Mouse (Mus musculus) embryonic facial prominence, embryonic 14.5 days (tissue): ENCODE data around the gene Serpina3c. TPM values are rescaled to one million over a fixed set of nuclear protein-coding genes. Genes with fewer than 3 reads are reported as not detected.
"Not testable (repeated sequence)": the region's sequence is repeated elsewhere in the genome, so short reads cannot be mapped to it uniquely, and the experiment has no call there.

ENCODE experiments used
- ATAC-seq: fragments of 200-750 bp; cut with Nextera tagmentation; 2 replicates; pipeline ENCODE4 v1.8.0; 2017; ENCODE audit warnings: low read depth, moderate number of reproducible peaks, moderate TSS enrichment
- DNase-seq: peaks from one replicate; pipeline ENCODE4 v3.0.0-alpha.2; 2015; ENCODE audit warnings: low spot score
- H3K27ac ChIP-seq: fragments of 300-500 bp; sonication (generic); replicated peaks from 2 replicates; pipeline ENCODE4 v1.5.1; 2014; ENCODE audit warnings: low read depth, mild to moderate bottlenecking, low read length, moderate library complexity
- H3K27me3 ChIP-seq: fragments of 300-500 bp; sonication (generic); replicated peaks from 2 replicates; pipeline ENCODE4 v1.6.1; 2014; ENCODE audit warnings: low read length; ENCODE audit not compliant: control insufficient read depth, insufficient read depth
- H3K36me3 ChIP-seq: fragments of 300-500 bp; sonication (generic); 2 replicates; pipeline ENCODE4 v1.6.1; 2014; ENCODE audit warnings: low read length, mixed read lengths; ENCODE audit not compliant: control insufficient read depth, insufficient read depth
- H3K4me1 ChIP-seq: fragments of 300-500 bp; sonication (generic); 2 replicates; pipeline ENCODE4 v1.6.1; 2014; ENCODE audit warnings: antibody characterized with exemption, low read length; ENCODE audit not compliant: control insufficient read depth, insufficient read depth
- H3K4me2 ChIP-seq: fragments of 300-500 bp; sonication (generic); 2 replicates; pipeline ENCODE4 v1.6.1; 2014; ENCODE audit warnings: low read depth, mild to moderate bottlenecking, low read length, moderate library complexity, mixed read lengths
- H3K4me3 ChIP-seq: fragments of 300-500 bp; sonication (generic); 2 replicates; pipeline ENCODE4 v1.5.1; 2014; ENCODE audit warnings: low read depth, mild to moderate bottlenecking, low read length
- H3K9ac ChIP-seq: fragments of 300-500 bp; sonication (generic); 2 replicates; pipeline ENCODE4 v1.6.1; 2014; ENCODE audit warnings: low read depth, mild to moderate bottlenecking, low read length, moderate library complexity, mixed read lengths
- H3K9me3 ChIP-seq: fragments of 300-500 bp; sonication (generic); 2 replicates; pipeline ENCODE4 v1.6.1; 2016; ENCODE audit warnings: low read length; ENCODE audit not compliant: control insufficient read depth
- WGBS: fragments of 180-500 bp; shearing (Covaris S2); extraction: QIAGEN DNeasy Blood & Tissue Kit; methylation state at CpG from one replicate; pipeline ENCODE4 v1.1.7; 2014; 5-methylcytosine and 5-hydroxymethylcytosine counted together
- polyA plus RNA-seq: library from polyadenylated mRNA; unstranded; fragments of >200 nt; fragmentation: Nextera tagmentation; extraction: Ambion mirVana; gene quantifications from 2 replicates; pipeline ENCODE4 v1.2.1, GENCODE M21; 2014

Serpina3c gene
- polyA plus RNA-seq, 1 experiment from 2014 or later: not detected

DNA sequence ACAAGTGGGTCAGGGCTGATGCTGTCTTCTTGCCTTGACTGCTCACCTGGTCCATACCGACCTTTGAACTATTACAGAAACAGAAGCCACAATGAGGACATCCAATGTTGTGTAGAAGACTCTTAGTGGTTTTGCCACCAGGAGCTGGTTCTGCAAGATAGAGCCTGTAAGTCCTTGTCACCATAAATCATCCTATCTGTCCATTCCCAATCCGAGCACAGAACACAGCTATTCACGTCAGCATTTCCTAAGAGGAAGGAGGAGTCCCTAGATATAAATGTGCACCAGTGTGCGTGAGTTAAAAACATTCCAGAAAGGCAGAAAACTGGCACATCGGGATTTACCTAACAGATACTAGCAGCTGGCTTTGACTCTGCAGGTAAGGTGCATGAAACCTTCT lies 26.0 kb downstream of the Serpina3c start, which contains the start of gene Serpina3b:
TSS of gene Serpina3b (plus strand) at position 301 of the 400 bp plus-strand sequence.
- Histone ChIP-seq H3K4me2 (no peak within 1 kb of the TSS), H3K36me3 (no peaks in the 10 kb centered on the region), H3K27ac (no peak within 1 kb of the TSS), H3K4me1 (no peaks in the 10 kb centered on the region), H3K9ac (no peak within 1 kb of the TSS), H3K9me3 (no peaks in the 10 kb centered on the region), H3K4me3 (no peak within 1 kb of the TSS), H3K27me3 (no peaks in the 10 kb centered on the region)
- DNase-seq: no peak
- 80% methylated on average over 5 of the region's 5 CpGs for WGBS
- no peak for ATAC-seq

DNA sequence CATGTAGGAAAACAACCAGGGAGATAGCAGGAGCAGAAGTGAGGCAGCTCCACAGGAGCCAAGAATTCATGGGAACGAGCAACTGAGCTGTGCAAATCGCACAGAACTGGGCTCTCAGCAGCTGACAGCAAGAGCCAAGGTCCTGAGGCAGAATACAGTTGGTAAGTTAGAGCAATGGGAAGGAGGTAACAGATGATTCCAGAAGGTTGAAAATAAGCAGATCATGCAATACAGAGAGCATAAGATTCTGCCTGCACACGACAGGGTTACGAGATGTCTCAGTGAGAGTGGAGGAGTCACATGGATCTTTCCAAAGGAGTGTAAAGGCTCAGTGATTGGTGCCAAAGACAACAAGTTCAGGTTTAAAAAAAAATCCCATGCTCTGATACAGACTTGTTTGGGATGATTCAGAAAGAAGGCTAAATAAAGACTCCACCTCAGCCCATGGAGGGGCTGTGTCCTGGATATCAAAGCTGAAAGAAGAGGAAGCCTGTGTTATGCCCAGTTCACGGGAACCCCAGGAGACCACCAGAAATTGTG lies 28.6 kb downstream of the Serpina3c start:
- H3K9ac ChIP-seq: no peak overlapping the region
- no peak overlapping the region for H3K4me2 ChIP-seq
- no peaks in the 10 kb centered on the region for H3K36me3 ChIP-seq
- no peak overlapping the region for H3K4me3 ChIP-seq
- WGBS: 77% methylated on average over 5 of the region's 5 CpGs
- ATAC-seq (no peak), DNase-seq (no peak)
- no peaks in the 10 kb centered on the region for H3K9me3 ChIP-seq
- H3K27me3 ChIP-seq: no peaks in the 10 kb centered on the region
- no peak overlapping the region for H3K27ac ChIP-seq
- no peaks in the 10 kb centered on the region for H3K4me1 ChIP-seq

DNA sequence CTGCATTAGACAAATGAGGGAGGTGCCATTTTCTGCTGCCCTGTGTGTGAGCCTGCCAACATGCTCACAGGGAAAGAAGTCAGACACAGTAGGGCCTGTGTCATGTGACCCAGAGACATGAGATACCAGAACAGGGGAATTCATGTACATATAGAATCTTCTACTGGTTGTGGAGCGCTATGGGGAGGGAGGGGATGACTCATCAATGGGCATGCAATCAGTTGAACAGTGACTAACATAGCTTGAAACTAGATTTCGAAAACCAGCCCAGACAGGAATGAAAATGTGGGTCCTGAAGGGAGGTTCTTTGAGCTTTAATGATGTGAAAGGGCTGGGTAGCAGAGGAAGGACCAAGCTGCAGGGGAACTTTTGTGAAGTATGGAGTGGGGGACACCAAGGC lies 29.7 kb downstream of the Serpina3c start:
- DNase-seq: no peak
- WGBS: 71% methylated on average over 2 of the region's 2 CpGs
- ATAC-seq: no peak

DNA sequence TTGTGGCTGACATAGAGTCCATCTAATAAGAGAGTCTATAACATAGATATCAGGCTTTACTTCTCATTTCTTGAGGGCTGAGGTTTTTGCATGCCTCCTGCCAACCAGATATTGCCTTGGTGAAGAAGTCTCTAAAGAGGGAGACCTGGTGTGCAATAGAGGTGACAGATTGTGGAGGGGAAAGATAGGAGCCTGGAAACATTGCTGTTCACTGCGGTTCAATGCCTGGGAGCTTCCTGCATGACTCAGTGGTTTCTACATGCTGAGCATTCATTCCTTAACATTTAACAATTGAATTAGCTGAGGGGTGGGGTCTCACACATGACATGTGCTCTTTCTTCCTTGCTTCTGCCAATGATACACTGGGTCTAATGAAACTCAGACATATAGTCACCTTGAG lies 30.6 kb downstream of the Serpina3c start:
- no peak overlapping the region for H3K27ac ChIP-seq
- H3K4me3 ChIP-seq: no peak overlapping the region
- WGBS: 90% methylated on average over 1 of the region's 1 CpGs

More for the DNA sequence above, 29.7 kb downstream of the Serpina3c start:
- no peaks in the 10 kb centered on the region for H3K27me3 ChIP-seq
- no peaks in the 10 kb centered on the region for H3K9me3 ChIP-seq
- no peak overlapping the region for H3K9ac ChIP-seq
- no peak overlapping the region for H3K4me2 ChIP-seq
- no peak overlapping the region for H3K4me3 ChIP-seq
- H3K4me1 ChIP-seq: no peaks in the 10 kb centered on the region
- H3K36me3 ChIP-seq: no peaks in the 10 kb centered on the region
- no peak overlapping the region for H3K27ac ChIP-seq

DNA sequence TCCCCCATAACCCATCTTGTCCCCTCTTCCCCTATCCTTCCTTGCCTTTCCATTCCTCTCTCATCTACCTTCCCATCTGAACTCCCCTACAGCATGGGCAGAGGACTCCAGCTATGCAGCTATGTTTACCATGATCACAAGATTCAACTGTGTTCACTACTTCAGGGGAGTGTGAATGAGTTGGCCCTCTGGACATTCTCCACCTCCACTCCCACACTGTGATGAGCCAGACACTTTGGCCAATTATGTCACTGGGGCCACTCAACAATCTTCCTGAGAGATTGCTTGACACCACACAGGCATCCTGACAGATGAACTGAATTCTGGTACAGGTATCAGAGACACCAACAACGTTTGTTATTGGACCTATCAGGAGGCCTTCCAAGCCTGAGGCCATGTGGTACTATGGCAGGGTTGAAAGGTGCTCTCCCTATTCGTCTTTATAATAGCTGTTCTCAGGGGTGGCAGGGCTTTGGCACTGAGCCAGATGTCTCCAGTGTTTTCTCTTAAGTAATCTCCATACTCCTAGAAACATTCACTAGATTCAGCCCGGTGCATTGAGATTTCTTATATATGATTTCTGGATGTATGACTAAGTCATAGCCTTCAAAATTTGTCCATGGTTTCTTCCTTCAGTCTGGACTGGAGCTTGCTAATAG lies 38.6 kb downstream of the Serpina3c start:
- Histone ChIP-seq H3K4me2 (no peak overlapping the region), H3K4me3 (no peak overlapping the region), H3K9ac (no peak overlapping the region), H3K27me3 (no peaks in the 10 kb centered on the region), H3K9me3 (no peaks in the 10 kb centered on the region), H3K27ac (no peak overlapping the region), H3K4me1 (no peaks in the 10 kb centered on the region), H3K36me3 (no peaks in the 10 kb centered on the region)
- peak; percentile 1 for DNase-seq
- whole genome bisulfite sequencing: 40% methylated on average over 3 of the region's 3 CpGs
- ATAC-seq: no peak

More for the DNA sequence above, 30.6 kb downstream of the Serpina3c start:
- H3K27me3 ChIP-seq: no peaks in the 10 kb centered on the region
- no peaks in the 10 kb centered on the region for H3K4me1 ChIP-seq
- H3K9ac ChIP-seq: no peak overlapping the region
- no peak for ATAC-seq
- no peaks in the 10 kb centered on the region for H3K9me3 ChIP-seq
- no peak overlapping the region for H3K4me2 ChIP-seq
- DNase-seq: no peak
- H3K36me3 ChIP-seq: no peaks in the 10 kb centered on the region

DNA sequence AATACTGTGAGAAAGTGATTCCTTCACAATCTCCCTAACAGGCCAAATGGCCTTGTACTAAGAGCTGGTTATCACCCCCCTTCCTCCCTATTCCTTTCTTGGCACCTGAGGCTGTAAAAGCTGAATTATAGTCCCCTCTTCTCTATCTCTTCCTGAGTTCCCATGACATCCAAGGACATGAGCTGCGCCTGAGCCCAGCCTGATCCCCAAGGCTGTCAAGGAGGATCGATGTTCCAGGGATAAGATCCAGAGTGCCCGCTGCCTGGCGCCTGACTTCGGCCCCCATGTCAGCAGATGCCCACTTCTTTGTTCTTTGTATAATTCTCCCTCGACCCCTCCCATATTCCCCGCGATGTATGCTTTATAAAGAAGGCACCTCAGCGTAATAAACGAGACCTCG lies 41.3 kb downstream of the Serpina3c start, which contains the start of gene Serpina3a:
TSS of gene Serpina3a (plus strand) at position 392 of the 400 bp plus-strand sequence.
- not testable (repeated sequence) for ATAC-seq, H3K4me1 ChIP-seq, H3K9ac ChIP-seq, H3K4me2 ChIP-seq, H3K27ac ChIP-seq, H3K36me3 ChIP-seq, DNase-seq, H3K4me3 ChIP-seq, H3K27me3 ChIP-seq, H3K9me3 ChIP-seq
- 94% methylated on average over 9 of the region's 11 CpGs for WGBS

DNA sequence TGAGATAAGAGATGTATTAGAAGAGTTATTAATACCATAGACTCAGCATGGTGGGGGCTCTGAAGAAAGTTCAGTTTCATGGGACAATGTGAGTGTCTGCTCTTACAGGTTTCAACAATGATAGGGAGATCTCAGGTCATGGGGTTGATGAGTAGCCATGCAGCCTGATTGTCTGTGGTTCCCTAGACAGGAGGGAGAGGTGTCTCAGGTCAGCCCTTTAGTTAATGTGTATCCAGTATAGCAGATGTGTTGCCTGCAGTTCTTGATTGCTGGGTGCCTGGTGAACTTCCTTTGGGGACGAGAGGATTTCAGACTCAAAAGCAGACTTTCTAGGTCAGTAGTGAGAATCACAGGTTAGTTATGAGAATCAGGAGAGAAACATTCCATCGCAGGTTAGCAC lies 45.2 kb downstream of the Serpina3c start:
- no peaks in the 10 kb centered on the region for H3K9me3 ChIP-seq
- WGBS: 75% methylated on average over 2 of the region's 2 CpGs
- H3K9ac ChIP-seq: no peak overlapping the region
- no peaks in the 10 kb centered on the region for H3K27me3 ChIP-seq
- ATAC-seq: no peak
- no peak overlapping the region for H3K4me3 ChIP-seq
- H3K27ac ChIP-seq: no peak overlapping the region
- no peaks in the 10 kb centered on the region for H3K36me3 ChIP-seq
- H3K4me2 ChIP-seq: no peak overlapping the region
- DNase-seq: no peak
- H3K4me1 ChIP-seq: no peaks in the 10 kb centered on the region

DNA sequence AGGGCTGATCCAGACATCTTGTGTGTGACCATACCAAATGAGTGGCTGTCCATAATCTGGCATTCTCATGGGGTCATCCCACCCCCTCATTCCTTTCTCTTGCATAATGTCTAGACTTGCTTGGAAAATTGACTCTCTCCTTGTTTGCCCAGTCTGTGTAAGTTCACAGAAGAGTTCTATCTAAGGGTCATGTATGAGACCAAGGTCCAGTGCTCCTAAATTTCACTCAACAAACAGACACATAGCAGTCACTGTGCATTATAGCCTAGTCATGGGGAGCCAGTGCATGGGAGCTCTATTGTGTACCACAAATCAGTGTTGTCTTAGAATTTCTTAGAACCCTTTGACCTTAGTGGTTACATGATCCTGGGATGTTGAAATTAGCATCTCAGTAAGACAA lies 46.8 kb downstream of the Serpina3c start:
- Histone ChIP-seq H3K4me1 (no peaks in the 10 kb centered on the region), H3K4me3 (no peak overlapping the region), H3K9me3 (no peaks in the 10 kb centered on the region), H3K9ac (no peak overlapping the region), H3K27ac (no peak overlapping the region), H3K36me3 (no peaks in the 10 kb centered on the region), H3K4me2 (no peak overlapping the region), H3K27me3 (no peaks in the 10 kb centered on the region)
- no peak for ATAC-seq
- DNase-seq: no peak

DNA sequence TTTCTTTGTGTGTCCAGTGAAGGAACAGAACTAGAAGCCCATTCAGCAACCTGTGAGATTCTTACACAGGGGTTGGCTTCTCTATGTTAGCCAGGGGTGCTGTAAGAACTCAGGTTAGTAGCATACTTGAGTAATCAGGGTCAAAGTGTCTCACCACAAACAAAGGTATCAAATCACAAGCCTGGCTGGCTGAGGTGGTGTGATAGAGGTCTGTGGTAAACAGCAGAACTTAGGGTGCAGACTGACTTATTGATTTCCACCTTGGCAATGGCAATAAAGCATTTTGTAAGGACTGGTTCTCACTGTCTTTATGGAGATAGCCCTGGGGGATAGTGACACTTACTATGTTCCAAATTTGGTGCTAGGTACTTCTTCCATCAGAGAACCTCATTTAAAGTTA lies 47.8 kb downstream of the Serpina3c start:
- Histone ChIP-seq H3K36me3 (no peaks in the 10 kb centered on the region), H3K27me3 (no peaks in the 10 kb centered on the region), H3K27ac (no peak overlapping the region), H3K4me3 (no peak overlapping the region), H3K9me3 (no peaks in the 10 kb centered on the region), H3K4me2 (no peak overlapping the region), H3K4me1 (no peaks in the 10 kb centered on the region), H3K9ac (no peak overlapping the region)
- ATAC-seq: no peak
- DNase-seq: no peak
